Mouse (Mus musculus): ENCODE measurements around the gene Dchs1.
"Not testable (repeated sequence)": the region's sequence is repeated elsewhere in the genome, so short reads cannot be mapped to it uniquely, and the experiment has no call there.

The Dchs1 gene

DNA sequence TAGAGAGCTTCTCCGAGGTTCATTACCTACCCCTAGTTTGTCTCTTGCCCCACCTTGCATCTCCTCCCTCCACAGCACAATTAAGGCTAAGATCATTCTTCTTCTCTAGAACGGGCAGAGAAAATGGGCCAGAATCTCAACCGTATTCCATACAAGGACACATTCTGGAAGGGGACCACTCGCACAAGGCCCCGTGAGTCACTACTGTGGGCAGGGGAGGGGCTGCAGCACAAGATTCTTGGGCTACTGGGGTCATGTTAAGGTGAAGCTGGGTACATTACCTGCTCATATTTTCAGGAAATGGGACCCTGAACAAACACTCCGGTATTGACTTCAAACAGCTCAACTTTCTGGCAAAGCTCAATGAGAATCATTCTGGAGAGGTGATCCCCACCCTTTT lies 46.6 kb downstream of the Dchs1 start:
- no peak for DNase-seq

DNA sequence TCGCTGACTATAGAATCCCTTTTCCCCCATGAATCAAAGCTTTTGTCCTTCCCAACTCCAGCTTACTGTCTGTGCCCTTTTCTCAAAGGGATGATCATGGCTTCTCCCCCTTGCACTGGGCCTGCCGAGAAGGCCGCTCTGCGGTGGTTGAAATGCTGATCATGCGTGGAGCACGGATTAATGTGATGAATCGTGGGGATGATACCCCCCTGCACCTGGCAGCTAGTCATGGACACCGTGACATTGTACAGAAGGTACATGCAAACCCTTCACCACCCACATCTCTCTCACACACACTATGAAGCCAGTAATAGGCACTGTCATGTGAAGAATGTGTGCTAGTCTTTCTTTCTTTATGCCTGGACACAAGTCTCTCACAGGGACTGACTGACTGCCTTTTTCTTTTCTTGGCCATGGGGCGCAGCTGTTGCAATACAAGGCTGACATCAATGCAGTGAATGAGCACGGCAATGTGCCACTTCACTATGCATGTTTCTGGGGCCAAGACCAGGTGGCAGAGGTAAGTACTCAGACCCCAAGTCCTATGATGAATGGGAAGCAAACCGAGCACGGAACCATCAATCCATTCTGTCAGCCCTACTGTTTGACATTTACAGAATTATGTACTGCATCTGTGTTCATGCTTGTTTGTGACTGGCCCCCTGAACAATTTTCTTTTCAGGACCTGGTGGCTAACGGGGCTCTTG lies 47.2 kb downstream of the Dchs1 start:
- no peak for DNase-seq

DNA sequence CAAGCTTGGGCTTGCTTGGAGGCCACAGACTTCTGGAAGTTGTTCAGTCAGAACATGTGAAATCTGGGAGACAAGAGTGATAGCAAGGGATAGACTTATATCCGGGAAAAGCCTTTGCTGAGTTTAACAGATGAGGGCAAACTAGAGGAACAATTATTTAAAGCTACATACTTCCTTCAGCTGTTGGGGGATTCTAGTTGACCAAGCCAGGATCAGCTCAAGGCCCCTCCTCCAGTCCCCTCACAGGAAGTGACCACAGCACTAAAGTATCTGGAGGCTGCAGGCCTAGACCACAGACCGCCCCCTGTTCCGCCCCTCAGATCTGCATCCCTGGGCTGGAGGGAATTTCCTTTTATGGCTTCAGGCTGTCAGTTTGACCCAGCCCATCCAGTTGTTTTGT lies 48.5 kb downstream of the Dchs1 start:
- no peak for DNase-seq

DNA sequence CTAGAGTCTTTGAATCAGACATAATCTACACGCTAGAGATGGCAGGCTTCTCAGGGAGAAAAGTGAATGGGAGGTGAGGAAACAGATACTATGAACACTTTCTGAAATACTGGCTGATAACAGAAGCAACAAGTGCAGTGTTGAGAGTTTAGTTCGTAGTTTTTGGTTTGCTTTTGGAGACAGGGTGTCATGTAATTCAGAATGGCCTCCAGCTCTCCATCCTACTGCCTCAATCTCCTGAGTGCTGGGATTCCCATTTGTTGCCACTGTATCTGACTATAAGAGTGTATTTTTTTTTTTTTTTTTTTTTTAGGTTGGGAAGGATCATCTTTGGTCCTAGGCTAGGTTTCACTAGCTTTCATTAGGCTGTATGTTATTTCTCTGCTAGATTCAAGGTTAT lies 49.2 kb downstream of the Dchs1 start:
- DNase-seq = no peak

DNA sequence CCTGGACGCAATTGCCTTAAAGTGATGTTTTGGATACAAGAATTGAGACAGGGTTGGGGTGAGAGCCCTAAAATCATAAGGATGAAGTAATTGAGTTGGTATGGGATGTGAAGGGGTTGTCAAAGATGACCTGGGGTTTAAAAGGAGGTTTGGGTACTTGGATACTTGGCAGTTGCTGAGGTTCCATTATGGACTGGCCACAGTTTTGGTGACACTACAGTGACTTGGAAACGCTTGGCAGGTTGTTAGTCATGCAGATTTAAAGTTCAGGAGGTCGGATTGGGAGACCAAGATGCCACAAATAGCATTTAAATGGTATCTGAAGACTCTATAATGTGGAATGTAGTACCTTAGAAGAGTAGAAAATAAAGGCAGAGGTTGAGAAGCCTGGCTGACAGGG lies 49.8 kb downstream of the Dchs1 start:
- DNase-seq = no peak

- peak; percentile 47 to 48 for DNase-seq
Measured at GRCm38 (mm10) chr7:105736911-105737521, 50.4 kb downstream of the Dchs1 start, which contains the start of gene Rrp8. Gene Rrp8, minus strand, starts transcription at chr7:105737385.

DNA sequence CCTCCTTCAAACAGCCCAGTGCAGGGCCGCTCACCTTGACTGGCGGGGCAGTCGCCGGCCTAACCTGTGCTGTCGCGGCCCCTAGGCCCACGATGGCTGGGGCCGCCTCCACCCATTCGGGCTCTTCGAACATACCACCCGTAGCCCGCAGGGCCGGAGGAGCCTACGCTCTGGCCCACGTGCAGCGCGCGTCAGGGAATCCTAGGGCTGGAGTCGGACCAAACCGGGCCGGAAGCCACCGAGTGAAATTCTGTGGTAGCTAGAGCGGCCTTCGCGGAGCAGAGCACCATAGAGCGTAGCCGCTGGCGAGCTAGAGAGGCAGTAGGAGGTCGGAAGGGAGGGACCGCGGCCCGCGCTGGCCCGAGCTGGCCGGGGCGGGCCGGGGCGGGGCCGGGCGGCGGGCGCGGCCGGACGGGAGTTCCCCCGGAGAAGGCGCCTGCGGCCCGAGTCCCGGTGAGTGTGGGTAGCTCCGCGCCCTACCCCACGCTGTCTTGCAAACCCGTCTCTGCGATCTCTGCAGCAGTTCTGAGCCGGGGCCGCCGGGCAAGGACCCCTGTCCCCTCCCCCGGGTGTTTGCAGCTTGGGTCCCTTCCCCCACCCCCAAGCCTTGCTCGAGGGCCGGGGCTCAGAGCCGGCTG lies 51.1 kb downstream of the Dchs1 start, which contains the start of gene Ilk:
Gene Ilk (plus strand): TSS at position 329 of the 638 bp plus-strand sequence.
- DNase-seq = peak; percentile 83 to 87

DNA sequence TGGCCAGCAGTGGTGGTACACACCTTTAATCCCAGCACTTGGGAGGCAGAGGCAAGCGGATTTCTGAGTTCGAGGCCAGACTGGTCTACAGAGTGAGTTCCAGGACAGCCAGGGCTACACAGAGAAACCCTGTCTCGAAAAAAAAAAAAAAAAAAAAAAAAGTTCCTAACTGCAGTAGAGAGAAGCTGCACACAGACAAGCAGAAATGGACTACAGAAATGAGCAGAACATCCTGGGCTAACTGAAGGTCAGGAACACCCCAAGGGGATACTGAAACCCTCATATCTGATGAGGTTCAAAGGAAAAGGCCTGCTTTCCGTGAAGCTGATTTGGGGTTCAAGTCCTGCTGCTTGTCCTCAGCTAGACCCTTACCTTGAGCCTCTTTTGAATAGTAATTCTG lies 52.0 kb downstream of the Dchs1 start:
- DNase-seq = not testable (repeated sequence)

DNA sequence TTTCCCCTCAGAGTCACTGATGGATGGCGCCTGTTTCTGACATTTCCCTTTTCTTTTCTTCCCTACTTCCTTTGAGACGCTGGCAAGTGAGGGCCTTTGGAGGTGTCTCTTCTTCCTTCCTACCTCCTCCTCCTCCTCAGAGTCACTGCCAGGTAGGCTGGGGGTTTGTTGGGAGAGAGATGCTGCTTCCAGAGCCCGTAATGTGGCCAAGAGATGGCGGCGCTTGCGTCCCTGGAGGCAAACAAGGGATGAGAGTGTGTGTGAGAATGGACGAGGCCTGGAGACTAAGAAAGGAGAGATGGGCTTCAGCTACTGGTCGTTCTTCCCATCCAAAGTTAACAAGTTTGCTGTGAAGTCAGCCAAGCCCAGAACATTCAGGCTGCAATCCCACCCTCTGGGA lies 52.6 kb downstream of the Dchs1 start:
- no peak for DNase-seq

- no peak for DNase-seq
Measured at GRCm38 (mm10) chr7:105733836-105734235, 53.6 kb downstream of the Dchs1 start.

- DNase-seq = no peak
Measured at GRCm38 (mm10) chr7:105728701-105729428, 58.6 kb downstream of the Dchs1 start.

DNA sequence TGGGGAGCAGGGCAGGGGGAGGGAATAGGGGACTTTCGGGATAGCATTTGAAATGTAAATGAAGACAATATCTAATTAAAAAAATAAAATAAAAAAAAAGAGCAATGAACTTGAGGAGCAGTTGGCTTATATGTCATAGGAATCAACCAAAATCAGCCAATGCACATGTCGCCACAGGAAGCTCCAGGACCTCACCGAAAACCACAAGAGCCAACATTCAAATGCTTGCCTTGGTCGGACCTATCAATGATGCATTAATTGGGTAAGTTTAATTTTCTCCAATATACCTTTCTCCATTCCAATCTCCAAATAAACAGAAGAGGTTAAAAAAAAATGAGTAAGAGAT lies 60.5 kb downstream of the Dchs1 start:
- DNase-seq = no peak

GRCm38 (mm10) chr7:105726144-105726979 lies 61.1 kb downstream of the Dchs1 start:
- peak in 1 of 2 experiments; percentile 15 for DNase-seq

GRCm38 (mm10) chr7:105721916-105722315 lies 65.5 kb downstream of the Dchs1 start:
- no peak for DNase-seq

DNA sequence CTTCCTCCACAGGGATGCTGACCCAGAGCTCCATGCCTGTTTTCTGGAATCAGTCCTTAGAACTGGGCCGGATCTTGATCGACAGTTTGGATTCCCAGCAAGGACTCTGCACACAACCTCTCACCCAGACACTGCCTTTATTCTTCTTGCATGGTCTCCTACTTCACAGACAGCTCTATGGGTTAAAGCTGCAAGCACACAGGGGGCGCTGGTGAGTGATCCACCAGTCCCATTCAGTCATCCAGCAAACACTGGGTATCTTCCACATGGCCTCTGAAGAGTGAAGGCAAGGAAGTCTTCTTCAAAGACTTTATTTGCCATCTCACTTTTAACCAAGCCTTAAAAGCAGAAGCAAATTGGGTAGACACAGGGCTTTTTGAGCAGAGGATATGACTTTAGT lies 72.1 kb downstream of the Dchs1 start:
- peak; percentile 13 to 20 for DNase-seq

DNA sequence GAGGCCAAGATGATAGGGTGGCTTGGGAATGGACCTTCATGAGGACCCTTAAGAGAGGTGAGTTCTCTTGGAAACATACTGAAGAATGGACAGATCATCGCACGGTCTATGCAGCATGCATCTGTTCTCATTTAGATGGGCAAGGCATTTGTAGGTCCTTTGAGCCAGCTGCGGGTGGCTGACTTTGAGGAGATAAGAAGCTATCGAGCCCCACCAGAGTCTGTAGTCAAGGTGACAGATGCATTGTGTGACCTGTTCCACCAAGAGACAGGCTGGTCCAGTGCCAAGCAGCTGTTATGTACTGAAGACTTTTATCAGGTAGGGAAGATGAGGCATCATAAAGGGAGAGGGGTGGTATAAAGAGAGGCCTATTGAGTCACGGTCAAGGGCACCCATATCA lies 78.7 kb downstream of the Dchs1 start:
- DNase-seq = no peak

- DNase-seq = no peak
Measured at GRCm38 (mm10) chr7:105703816-105704215, 83.6 kb downstream of the Dchs1 start.

- no peak for DNase-seq
Measured at GRCm38 (mm10) chr7:105703184-105703583, 84.3 kb downstream of the Dchs1 start.
